Mouse (Mus musculus) limb, embryonic 14.5 days (tissue): Measurements from ENCODE around the gene Ovol3. TPM values are rescaled to one million over a fixed set of nuclear protein-coding genes. Genes with fewer than 3 reads are reported as not detected.

Source experiments
- ATAC-seq: fragments of 200-750 bp; cut with Nextera tagmentation; 2 replicates; pipeline ENCODE4 v1.8.0; 2017; ENCODE audit warnings: low read depth, moderate number of reproducible peaks, moderate TSS enrichment; ENCODE audit not compliant: low FRiP score
- DNase-seq: peaks from one replicate; pipeline ENCODE4 v3.0.0-alpha.2; 2015; ENCODE audit warnings: low spot score
- H3K27ac ChIP-seq: fragments of 300-500 bp; sonication (generic); replicated peaks from 2 replicates; pipeline ENCODE4 v1.5.1; 2014; ENCODE audit warnings: low read depth, mild to moderate bottlenecking, low read length, moderate library complexity, mixed read lengths
- H3K27me3 ChIP-seq: fragments of 300-500 bp; sonication (generic); 2 replicates; pipeline ENCODE4 v1.6.1; 2014; ENCODE audit warnings: low read length, mixed read lengths; ENCODE audit not compliant: control insufficient read depth, insufficient read depth
- H3K36me3 ChIP-seq: fragments of 300-500 bp; sonication (generic); 2 replicates; pipeline ENCODE4 v1.6.1; 2014; ENCODE audit warnings: mild to moderate bottlenecking, low read length, moderate library complexity, mixed read lengths; ENCODE audit not compliant: control insufficient read depth, insufficient read depth
- H3K4me1 ChIP-seq: fragments of 300-500 bp; sonication (generic); 2 replicates; pipeline ENCODE4 v1.6.1; 2014; ENCODE audit warnings: antibody characterized with exemption, low read length, mixed read lengths; ENCODE audit not compliant: control insufficient read depth, insufficient read depth
- H3K4me2 ChIP-seq: fragments of 300-500 bp; sonication (generic); replicated peaks from 2 replicates; pipeline ENCODE4 v1.6.1; 2014; ENCODE audit warnings: low read depth, mild to moderate bottlenecking, low read length, moderate library complexity; ENCODE audit not compliant: severe bottlenecking
- H3K4me3 ChIP-seq: fragments of 300-500 bp; sonication (generic); replicated peaks from 2 replicates; pipeline ENCODE4 v1.5.1; 2014; ENCODE audit warnings: low read length
- H3K9ac ChIP-seq: fragments of 300-500 bp; sonication (generic); 2 replicates; pipeline ENCODE4 v1.6.1; 2014; ENCODE audit warnings: mild to moderate bottlenecking, low read depth, low read length, moderate library complexity; ENCODE audit not compliant: severe bottlenecking
- H3K9me3 ChIP-seq: fragments of 300-500 bp; sonication (generic); 2 replicates; pipeline ENCODE4 v1.6.1; 2016; ENCODE audit warnings: low read length; ENCODE audit not compliant: control insufficient read depth
- POLR2A ChIP-seq: fragments of 200-500 bp; IDR thresholded peaks from 2 replicates; pipeline ENCODE4 v1.8.0; 2012; ENCODE audit warnings: inconsistent platforms, mild to moderate bottlenecking, moderate library complexity, borderline replicate concordance; ENCODE audit not compliant: insufficient read depth, insufficient read length; ENCODE audit errors: extremely low read depth
- WGBS: fragments of 180-500 bp; shearing (Covaris S2); extraction: QIAGEN DNeasy Blood & Tissue Kit; methylation state at CpG from one replicate; pipeline ENCODE4 v1.1.7; 2014; 5-methylcytosine and 5-hydroxymethylcytosine counted together
- polyA plus RNA-seq, 2 experiments: library from polyadenylated mRNA; depleted of rRNA in 1 of 2; stranded (reverse) in 1 of 2; unstranded in 1 of 2; fragments of >200 nt; fragmentation: Nextera tagmentation in 1 of 2; extraction: Ambion mirVana in 1 of 2; gene quantifications; 2 replicates each; pipeline versions ENCODE4 v1.2.1 to v1.2.3; 2012 to 2014

Gene Ovol3
- polyA plus RNA-seq (2012; rRNA removed): 0.24 and 0.42 TPM in 2 replicates
- polyA plus RNA-seq (2014; fragmentation: Nextera tagmentation; extraction: Ambion mirVana): 0.29 and 0.72 TPM in 2 replicates

- 79% methylated on average over 4 of the region's 4 CpGs for WGBS
- Histone ChIP-seq H3K27me3 (no peaks in the 10 kb centered on the region), H3K4me1 (peaks cover 10% of the 10 kb centered on the region), H3K4me3 (no peak within 1 kb of the TSS), H3K36me3 (peaks cover 29% of the 10 kb centered on the region), H3K9me3 (no peaks in the 10 kb centered on the region), H3K4me2 (no peak within 1 kb of the TSS), H3K9ac (no peak within 1 kb of the TSS), H3K27ac (no peak within 1 kb of the TSS)
- ATAC-seq (no peak), DNase-seq (no peak)
- TF ChIP-seq POLR2A: no peak
These were observed at the start of gene Ovol3 for GRCm38 (mm10) chr7:30235625-30236024. Ovol3 (minus strand) TSS chr7:30235725.

DNA sequence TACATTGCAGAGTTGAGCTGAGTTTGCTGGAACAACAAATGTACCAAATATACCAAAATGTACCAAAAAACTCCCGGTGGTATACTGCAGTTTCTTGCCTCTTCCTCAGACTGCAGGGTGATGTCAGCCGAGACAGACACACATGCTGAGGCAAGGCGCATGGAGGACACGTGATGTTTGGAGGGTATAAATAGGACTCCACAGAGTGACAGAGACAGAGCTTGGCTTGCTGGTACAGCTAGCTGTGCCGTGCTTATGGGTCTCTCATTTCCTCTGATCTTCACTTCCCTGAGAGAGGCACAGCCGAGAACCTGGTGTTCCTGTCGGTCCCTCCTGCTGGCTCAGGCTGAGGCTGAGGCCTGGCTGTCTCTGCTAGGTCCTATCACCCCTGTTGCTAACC is 47.2 kb upstream of the Ovol3 start:
- H3K36me3 ChIP-seq: no peaks in the 10 kb centered on the region
- ATAC-seq (no peak), DNase-seq (no peak)
- no peak overlapping the region for H3K27ac ChIP-seq
- H3K4me2 ChIP-seq: no peak overlapping the region
- WGBS: 74% methylated on average over 7 of the region's 7 CpGs
- H3K9me3 ChIP-seq: no peaks in the 10 kb centered on the region
- H3K4me1 ChIP-seq: peaks cover 5% of the 10 kb centered on the region; the same call in 1 of the 2 replicates
- H3K27me3 ChIP-seq: no peaks in the 10 kb centered on the region
- TF ChIP-seq POLR2A: no peak
- H3K9ac ChIP-seq: no peak overlapping the region
- no peak overlapping the region for H3K4me3 ChIP-seq

GRCm38 (mm10) chr7:30281522-30281921 is 46.0 kb upstream of the Ovol3 start:
- Histone ChIP-seq H3K36me3 (no peaks in the 10 kb centered on the region), H3K9me3 (no peaks in the 10 kb centered on the region), H3K27ac (no peak overlapping the region), H3K4me3 (no peak overlapping the region), H3K4me1 (peaks cover 5% of the 10 kb centered on the region; the same call in 1 of the 2 replicates), H3K9ac (no peak overlapping the region), H3K4me2 (no peak overlapping the region), H3K27me3 (no peaks in the 10 kb centered on the region)
- no peak for ATAC-seq
- WGBS: 78% methylated on average over 4 of the region's 4 CpGs
- DNase-seq: no peak
- no peak for TF ChIP-seq POLR2A

GRCm38 (mm10) chr7:30280670-30281138 is 45.2 kb upstream of the Ovol3 start:
- peaks cover 5% of the 10 kb centered on the region; the same call in 1 of the 2 replicates for H3K4me1 ChIP-seq
- H3K4me2 ChIP-seq: peak overlapping the region; percentile 92
- peak; percentile 88 for ATAC-seq
- peak; percentile 91 for DNase-seq
- H3K27me3 ChIP-seq: no peaks in the 10 kb centered on the region
- H3K36me3 ChIP-seq: no peaks in the 10 kb centered on the region
- no peak for TF ChIP-seq POLR2A
- peak overlapping the region; percentile 92 for H3K27ac ChIP-seq
- H3K9me3 ChIP-seq: no peaks in the 10 kb centered on the region
- WGBS: under 1% methylated on average over 20 of the region's 20 CpGs
- peak overlapping the region; percentile 34 for H3K9ac ChIP-seq
- peak overlapping the region; percentile 73 for H3K4me3 ChIP-seq

DNA sequence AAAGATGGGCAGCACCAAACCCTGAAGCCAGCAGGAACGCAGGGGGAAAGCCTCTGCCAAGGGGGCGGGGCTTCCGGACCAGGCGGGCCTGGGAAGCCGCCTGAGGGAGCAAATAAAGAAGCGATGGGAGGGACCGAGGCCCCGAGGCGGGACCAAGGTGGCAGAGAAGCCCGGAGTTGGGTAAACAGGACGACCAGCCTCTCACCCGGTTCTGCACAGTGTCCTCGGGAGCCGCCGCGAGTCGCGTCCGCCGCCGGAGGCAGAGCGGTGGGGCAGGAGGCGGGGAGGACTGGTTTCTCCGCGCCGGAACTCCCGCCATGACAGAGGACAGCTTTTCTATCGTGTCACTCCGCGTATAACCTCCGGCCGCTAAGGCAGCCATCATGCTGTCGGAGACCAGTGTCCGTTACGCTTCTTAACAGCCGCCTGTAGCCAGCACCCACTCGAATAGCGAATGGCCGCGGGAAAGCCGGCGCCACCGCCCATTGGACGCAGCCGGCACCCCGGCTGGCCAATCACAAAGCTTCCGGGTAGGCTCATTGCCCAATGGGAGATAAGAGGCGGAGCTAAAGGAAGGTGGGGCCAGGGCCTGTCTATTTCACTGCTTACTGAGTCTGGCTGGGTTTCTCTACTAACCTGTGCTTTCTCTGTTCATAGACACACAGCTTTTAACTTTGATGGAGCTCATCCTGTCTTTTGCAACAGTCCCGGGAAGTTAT is 44.6 kb upstream of the Ovol3 start, which contains the start of the genes Thap8 and Wdr62:
Gene Thap8 (plus strand): TSS at position 144 of the 719 bp plus-strand sequence.
Gene Wdr62 (minus strand): TSS at position 469 of the 719 bp plus-strand sequence.
- Histone ChIP-seq H3K27me3 (no peaks in the 10 kb centered on the region), H3K4me3 (peak within 1 kb of the TSS; percentile 73), H3K27ac (peak within 1 kb of the TSS; percentile 92), H3K9ac (peak within 1 kb of the TSS; percentile 50), H3K36me3 (no peaks in the 10 kb centered on the region), H3K4me1 (peaks cover 5% of the 10 kb centered on the region; the same call in 1 of the 2 replicates), H3K4me2 (peak within 1 kb of the TSS; percentile 92), H3K9me3 (no peaks in the 10 kb centered on the region)
- WGBS: under 1% methylated on average over 49 of the region's 49 CpGs
- TF ChIP-seq POLR2A: 0 out of 2 replicates have a peak, but pooled peaks have one; percentile 35
- ATAC-seq: peak; percentile 96
- peak; percentile 97 for DNase-seq
